Mouse (Mus musculus) embryonic facial prominence, embryonic 10.5 days (tissue): ENCODE measurements around the gene Tnik. TPM values are rescaled to one million over a fixed set of nuclear protein-coding genes. Genes with fewer than 3 reads are reported as not detected.

Source experiments
- DNase-seq: peaks from one replicate; pipeline ENCODE4 v3.0.0-alpha.2; 2017; ENCODE audit warnings: low spot score
- H3K27ac ChIP-seq: fragments of 300-500 bp; sonication (generic); replicated peaks from 2 replicates; pipeline ENCODE4 v1.5.1; 2016; ENCODE audit warnings: mild to moderate bottlenecking
- H3K27me3 ChIP-seq: fragments of 300-500 bp; sonication (generic); replicated peaks from 2 replicates; pipeline ENCODE4 v1.6.1; 2016; ENCODE audit warnings: low read depth, mild to moderate bottlenecking; ENCODE audit not compliant: poor library complexity, severe bottlenecking
- H3K36me3 ChIP-seq: fragments of 300-500 bp; sonication (generic); replicated peaks from 2 replicates; pipeline ENCODE4 v1.6.1; 2016; ENCODE audit warnings: mild to moderate bottlenecking, moderate library complexity
- H3K4me1 ChIP-seq: fragments of 300-500 bp; sonication (generic); 2 replicates; pipeline ENCODE4 v1.6.1; 2016
- H3K4me3 ChIP-seq: fragments of 300-500 bp; sonication (generic); 2 replicates; pipeline ENCODE4 v1.5.1; 2016; ENCODE audit warnings: mild to moderate bottlenecking, moderate library complexity
- H3K9me3 ChIP-seq: fragments of 300-500 bp; sonication (generic); 2 replicates; pipeline ENCODE4 v1.6.1; 2016; ENCODE audit warnings: mild to moderate bottlenecking
- WGBS: fragments of 180-500 bp; shearing (Covaris S2); methylation state at CpG from one replicate; pipeline ENCODE4 v1.1.7; 2016; 5-methylcytosine and 5-hydroxymethylcytosine counted together
- polyA plus RNA-seq: library from polyadenylated mRNA; unstranded; fragments of >200 nt; fragmentation: Nextera tagmentation; extraction: Ambion mirVana; gene quantifications from 2 replicates; pipeline ENCODE4 v1.2.1, GENCODE M21; 2016

Gene Tnik
- polyA plus RNA-seq, 1 experiment from 2014 or later = 12.8 TPM

GRCm38 (mm10) chr3:28653043-28653442 is 390.0 kb downstream of the Tnik start:
- Histone ChIP-seq H3K4me3 (no peak overlapping the region), H3K27me3 (no peaks in the 10 kb centered on the region), H3K4me1 (no peaks in the 10 kb centered on the region), H3K36me3 (peaks cover 2% of the 10 kb centered on the region; the same call in 1 of the 2 replicates), H3K27ac (no peak overlapping the region), H3K9me3 (no peaks in the 10 kb centered on the region)
- 86% methylated on average over 3 of the region's 3 CpGs for WGBS
- no peak for DNase-seq

GRCm38 (mm10) chr3:28654740-28655139 is 391.7 kb downstream of the Tnik start:
- no peaks in the 10 kb centered on the region for H3K27me3 ChIP-seq
- H3K9me3 ChIP-seq = no peaks in the 10 kb centered on the region
- H3K4me1 ChIP-seq = no peaks in the 10 kb centered on the region
- H3K27ac ChIP-seq = no peak overlapping the region
- 0 out of 2 replicates have a peak, but pooled peaks cover 2% of the 10 kb centered on the region for H3K36me3 ChIP-seq
- no peak for DNase-seq
- H3K4me3 ChIP-seq = no peak overlapping the region

- no peaks in the 10 kb centered on the region for H3K4me1 ChIP-seq
- WGBS = 47% methylated on average over 1 of the region's 1 CpGs
- H3K4me3 ChIP-seq = no peak overlapping the region
- no peaks in the 10 kb centered on the region for H3K27me3 ChIP-seq
- no peaks in the 10 kb centered on the region for H3K9me3 ChIP-seq
- 0 out of 2 replicates have a peak, but pooled peaks cover 2% of the 10 kb centered on the region for H3K36me3 ChIP-seq
- no peak overlapping the region for H3K27ac ChIP-seq
- DNase-seq = no peak
These were observed 395.3 kb downstream of the Tnik start for GRCm38 (mm10) chr3:28658349-28658748.

- Histone ChIP-seq H3K27ac (no peak overlapping the region; the same call in 1 of the 2 replicates), H3K27me3 (no peaks in the 10 kb centered on the region), H3K36me3 (no peaks in the 10 kb centered on the region), H3K4me3 (no peak overlapping the region), H3K4me1 (peaks cover 7% of the 10 kb centered on the region; the same call in 1 of the 2 replicates), H3K9me3 (no peaks in the 10 kb centered on the region)
- 80% methylated on average over 7 of the region's 7 CpGs for WGBS
- no peak for DNase-seq
These were observed 417.8 kb downstream of the Tnik start for GRCm38 (mm10) chr3:28680851-28681250.

GRCm38 (mm10) chr3:28681866-28682265 is 418.9 kb downstream of the Tnik start:
- peaks cover 7% of the 10 kb centered on the region; the same call in 1 of the 2 replicates for H3K4me1 ChIP-seq
- H3K9me3 ChIP-seq = no peaks in the 10 kb centered on the region
- H3K27me3 ChIP-seq = no peaks in the 10 kb centered on the region
- 32% methylated on average over 6 of the region's 6 CpGs for WGBS
- no peak overlapping the region for H3K4me3 ChIP-seq
- no peaks in the 10 kb centered on the region for H3K36me3 ChIP-seq
- H3K27ac ChIP-seq = no peak overlapping the region
- DNase-seq = no peak

GRCm38 (mm10) chr3:28682411-28682810 is 419.4 kb downstream of the Tnik start:
- no peaks in the 10 kb centered on the region for H3K9me3 ChIP-seq
- no peak for DNase-seq
- peaks cover 7% of the 10 kb centered on the region; the same call in 1 of the 2 replicates for H3K4me1 ChIP-seq
- no peak overlapping the region for H3K27ac ChIP-seq
- no peaks in the 10 kb centered on the region for H3K27me3 ChIP-seq
- 78% methylated on average over 3 of the region's 3 CpGs for WGBS
- no peak overlapping the region for H3K4me3 ChIP-seq
- H3K36me3 ChIP-seq = no peaks in the 10 kb centered on the region

- no peak for DNase-seq
- no peak overlapping the region for H3K27ac ChIP-seq
- WGBS = 83% methylated on average over 2 of the region's 2 CpGs
- no peak overlapping the region for H3K4me3 ChIP-seq
- H3K27me3 ChIP-seq = no peaks in the 10 kb centered on the region
- H3K36me3 ChIP-seq = no peaks in the 10 kb centered on the region
- peaks cover 7% of the 10 kb centered on the region; the same call in 1 of the 2 replicates for H3K4me1 ChIP-seq
- no peaks in the 10 kb centered on the region for H3K9me3 ChIP-seq
These were observed 422.5 kb downstream of the Tnik start for GRCm38 (mm10) chr3:28685510-28685909.

GRCm38 (mm10) chr3:28694811-28695210 is 431.8 kb downstream of the Tnik start:
- 88% methylated on average over 5 of the region's 5 CpGs for WGBS
- Histone ChIP-seq H3K4me3 (no peak overlapping the region), H3K4me1 (no peaks in the 10 kb centered on the region), H3K9me3 (no peaks in the 10 kb centered on the region), H3K27me3 (no peaks in the 10 kb centered on the region), H3K36me3 (no peaks in the 10 kb centered on the region), H3K27ac (no peak overlapping the region)
- no peak for DNase-seq

- Histone ChIP-seq H3K27ac (no peak overlapping the region), H3K4me1 (no peaks in the 10 kb centered on the region), H3K36me3 (no peaks in the 10 kb centered on the region), H3K4me3 (no peak overlapping the region), H3K27me3 (no peaks in the 10 kb centered on the region), H3K9me3 (no peaks in the 10 kb centered on the region)
- 81% methylated on average over 13 of the region's 13 CpGs for WGBS
- DNase-seq = no peak
These were observed 432.6 kb downstream of the Tnik start for GRCm38 (mm10) chr3:28695608-28696007.

- no peak for DNase-seq
- no peaks in the 10 kb centered on the region for H3K36me3 ChIP-seq
- H3K4me1 ChIP-seq = no peaks in the 10 kb centered on the region
- no peak overlapping the region for H3K27ac ChIP-seq
- no peak overlapping the region for H3K4me3 ChIP-seq
- WGBS = 86% methylated on average over 10 of the region's 10 CpGs
- H3K27me3 ChIP-seq = no peaks in the 10 kb centered on the region
- H3K9me3 ChIP-seq = no peaks in the 10 kb centered on the region
These were observed 433.1 kb downstream of the Tnik start for GRCm38 (mm10) chr3:28696162-28696561.

GRCm38 (mm10) chr3:28697797-28698196 is 434.8 kb downstream of the Tnik start, which contains the start of gene Slc2a2:
Gene Slc2a2, plus strand, starts transcription at chr3:28697903.
- H3K27ac ChIP-seq = no peak within 1 kb of the TSS
- 85% methylated on average over 2 of the region's 2 CpGs for WGBS
- no peaks in the 10 kb centered on the region for H3K9me3 ChIP-seq
- DNase-seq = no peak
- H3K4me1 ChIP-seq = 0 out of 2 replicates have a peak, but pooled peaks cover 6% of the 10 kb centered on the region
- H3K4me3 ChIP-seq = no peak within 1 kb of the TSS
- H3K27me3 ChIP-seq = no peaks in the 10 kb centered on the region
- H3K36me3 ChIP-seq = no peaks in the 10 kb centered on the region

- no peaks in the 10 kb centered on the region for H3K9me3 ChIP-seq
- no peak overlapping the region for H3K4me3 ChIP-seq
- no peaks in the 10 kb centered on the region for H3K27me3 ChIP-seq
- H3K4me1 ChIP-seq = 0 out of 2 replicates have a peak, but pooled peaks cover 6% of the 10 kb centered on the region
- no peak overlapping the region for H3K27ac ChIP-seq
- DNase-seq = no peak
- WGBS = 75% methylated on average over 4 of the region's 4 CpGs
- no peaks in the 10 kb centered on the region for H3K36me3 ChIP-seq
These were observed 436.6 kb downstream of the Tnik start for GRCm38 (mm10) chr3:28699601-28700000.

- H3K4me1 ChIP-seq = 0 out of 2 replicates have a peak, but pooled peaks cover 6% of the 10 kb centered on the region
- WGBS = 74% methylated on average over 10 of the region's 10 CpGs
- DNase-seq = no peak
- no peak overlapping the region for H3K27ac ChIP-seq
- H3K27me3 ChIP-seq = no peaks in the 10 kb centered on the region
- no peaks in the 10 kb centered on the region for H3K36me3 ChIP-seq
- H3K9me3 ChIP-seq = no peaks in the 10 kb centered on the region
- H3K4me3 ChIP-seq = no peak overlapping the region
These were observed 442.6 kb downstream of the Tnik start for GRCm38 (mm10) chr3:28705522-28706137.
